In genomic region chr3:101562510-101563209, GRCm38 (mm10) we compare ENCODE assay signal across 10 mouse cellular contexts. TPM values are rescaled to one million over a fixed set of nuclear protein-coding genes. Genes with fewer than 3 reads are reported as not detected.
DNase-seq lines count a peak whose midpoint lies in the region; ATAC-seq and TF ChIP-seq lines count a peak whose summit lies in the region.
"Had no signal": no experiment of that assay in that cellular context is flagged by ENCODE, and none has a peak within 500 bp of the region (broad histone marks: within the 10 kb centered on the region; RNA-seq: fewer than 3 reads in every experiment).

No protein-coding gene starts in this region.

- H3K27me3 ChIP-seq in heart, embryonic 10.5 days (ENCODE audit: insufficient read depth, poor library complexity, severe bottlenecking) = no peaks in the 10 kb centered on the region
- no peaks in the 10 kb centered on the region for H3K27me3 ChIP-seq in neural tube, embryonic 15.5 days (replicated peaks)
- no peaks in the 10 kb centered on the region for H3K27me3 ChIP-seq in heart, postnatal 0 days (ENCODE audit: control insufficient read depth, insufficient read depth, low read length)
- no peaks in the 10 kb centered on the region for H3K27me3 ChIP-seq in stomach, postnatal 0 days (ENCODE audit: control insufficient read depth, insufficient read depth, low read length)

- intact Hi-C loops in heart, postnatal 36 days (cut with DNase I) = no loop called here

- H3K36me3 ChIP-seq in heart, embryonic 10.5 days = no peaks in the 10 kb centered on the region
- no peaks in the 10 kb centered on the region for H3K36me3 ChIP-seq in neural tube, embryonic 15.5 days
- H3K36me3 ChIP-seq in heart, postnatal 0 days (replicated peaks; ENCODE audit: control insufficient read depth, insufficient read depth, low read length) = no peaks in the 10 kb centered on the region
- no peaks in the 10 kb centered on the region for H3K36me3 ChIP-seq in stomach, postnatal 0 days (ENCODE audit: control insufficient read depth, insufficient read depth, low read length)

- no peak for TF ChIP-seq EP300 in heart, postnatal 0 days (IDR thresholded peaks at IDR 0.05; ENCODE audit: low read depth)
- TF ChIP-seq EP300 in stomach, postnatal 0 days (optimal IDR thresholded peaks at IDR 0.05) = no peak

- H3K27ac ChIP-seq in heart, embryonic 10.5 days = peak overlapping the region; percentile 86
- 0 out of 2 replicates have a peak overlapping the region, but pooled peaks have one; percentile 5 for H3K27ac ChIP-seq in neural tube, embryonic 15.5 days (replicated peaks)
- H3K27ac ChIP-seq in heart, postnatal 0 days (ENCODE audit: low read depth) = peak overlapping the region; percentile 70
- peak overlapping the region; percentile 87 for H3K27ac ChIP-seq in stomach, postnatal 0 days (replicated peaks)
- H3K27ac ChIP-seq: left cerebral cortex, adult 2 months had no signal

- no peak overlapping the region for H3K4me3 ChIP-seq in heart, embryonic 10.5 days
- H3K4me3 ChIP-seq in neural tube, embryonic 15.5 days (replicated peaks) = no peak overlapping the region
- no peak overlapping the region for H3K4me3 ChIP-seq in heart, postnatal 0 days (ENCODE audit: low read depth, low read length)
- H3K4me3 ChIP-seq in stomach, postnatal 0 days (ENCODE audit: low read depth, low read length) = no peak overlapping the region
- H3K4me3 ChIP-seq: left cerebral cortex, adult 2 months had no signal

- 25% methylated on average over 10 of the region's 10 CpGs for WGBS in heart, embryonic 10.5 days
- 46% methylated on average over 10 of the region's 10 CpGs for WGBS in neural tube, embryonic 15.5 days
- WGBS in heart, postnatal 0 days = 24% methylated on average over 10 of the region's 10 CpGs
- WGBS in stomach, postnatal 0 days = 34% methylated on average over 10 of the region's 10 CpGs

- H3K4me1 ChIP-seq in heart, embryonic 10.5 days = peaks cover 26% of the 10 kb centered on the region
- peaks cover 7% of the 10 kb centered on the region; the same call in 1 of the 2 replicates for H3K4me1 ChIP-seq in neural tube, embryonic 15.5 days
- H3K4me1 ChIP-seq in heart, postnatal 0 days (ENCODE audit: control insufficient read depth, insufficient read depth) = peaks cover 18% of the 10 kb centered on the region
- H3K4me1 ChIP-seq in stomach, postnatal 0 days (replicated peaks; ENCODE audit: control insufficient read depth, insufficient read depth) = peaks cover 8% of the 10 kb centered on the region

- no peak overlapping the region for H3K4me2 ChIP-seq in neural tube, embryonic 15.5 days
- H3K4me2 ChIP-seq in heart, postnatal 0 days (ENCODE audit: low read depth, low read length) = no peak overlapping the region
- no peak overlapping the region for H3K4me2 ChIP-seq in stomach, postnatal 0 days (replicated peaks; ENCODE audit: low read depth)

- TF ChIP-seq CTCF in heart, postnatal 0 days (IDR thresholded peaks at IDR 0.05; ENCODE audit: low read depth) = no peak
- TF ChIP-seq CTCF in stomach, postnatal 0 days (IDR thresholded peaks at IDR 0.05; ENCODE audit: low read depth) = no peak

- ATAC-seq in neural tube, embryonic 15.5 days (ENCODE audit: low FRiP score) = no peak
- no peak; the same call in 1 of the 2 replicates for ATAC-seq in heart, postnatal 0 days (ENCODE audit: insufficient read depth, low read depth)
- ATAC-seq in stomach, postnatal 0 days (ENCODE audit: low FRiP score, low TSS enrichment) = no peak

- DNase-seq in heart, embryonic 10.5 days (ENCODE audit: low spot score) = peak; percentile 87
- DNase-seq in heart, postnatal 36 days = no peak
- DNase-seq in neural tube, embryonic 10.5 days (ENCODE audit: extremely low spot score, low spot score) = no peak
- no peak for DNase-seq in heart, postnatal 0 days (ENCODE audit: low spot score)
- DNase-seq in stomach, postnatal 0 days (ENCODE audit: low spot score) = peak; percentile 35
- DNase-seq in T-cell, adult 2 months (ENCODE audit: low spot score) = no peak
- DNase-seq in embryo, embryonic 11 days = no peak
- DNase-seq: gastrocnemius, postnatal 36 days had no signal

- H3K9ac ChIP-seq in neural tube, embryonic 15.5 days (replicated peaks) = no peak overlapping the region
- H3K9ac ChIP-seq in heart, postnatal 0 days (replicated peaks; ENCODE audit: low read depth, low read length) = no peak overlapping the region
- no peak overlapping the region for H3K9ac ChIP-seq in stomach, postnatal 0 days (ENCODE audit: low read length)

- no peaks in the 10 kb centered on the region for H3K9me3 ChIP-seq in heart, embryonic 10.5 days
- H3K9me3 ChIP-seq in neural tube, embryonic 15.5 days (replicated peaks) = no peaks in the 10 kb centered on the region
- H3K9me3 ChIP-seq in heart, postnatal 0 days (replicated peaks; ENCODE audit: control insufficient read depth, low read length) = no peaks in the 10 kb centered on the region
- no peaks in the 10 kb centered on the region for H3K9me3 ChIP-seq in stomach, postnatal 0 days (ENCODE audit: control insufficient read depth, low read length)

RNA-seq across cellular contexts. Expression of gene Atp1a1, which starts 41.8 kb away (rescaled TPM):
- polyA plus RNA-seq in heart, embryonic 10.5 days (2016; fragmentation: Nextera tagmentation; extraction: Ambion mirVana) = 164 and 228 TPM in 2 replicates
- total RNA-seq in heart, postnatal 36 days (2021) = 100 to 1,000 TPM; 564 to 643 TPM
- polyA plus RNA-seq in neural tube, embryonic 15.5 days (2015; fragmentation: Nextera tagmentation; extraction: Ambion mirVana) = 77.2 and 88.7 TPM in 2 replicates
- total RNA-seq in heart, postnatal 0 days (2014; rRNA removed; ENCODE audit: low replicate concordance) = 914 and 1,212 TPM in 2 replicates
- polyA plus RNA-seq in heart, postnatal 0 days (2015; fragmentation: Nextera tagmentation; extraction: Ambion mirVana) = 227 and 257 TPM in 2 replicates
- 132 and 138 TPM in 2 replicates for polyA plus RNA-seq in stomach, postnatal 0 days (2015; fragmentation: Nextera tagmentation; extraction: Ambion mirVana)

Comparison
In these comparisons a context has a peak if more than half of its experiments do, and no peak if none do; other contexts are left out.
1. DNase-seq: peak in heart, embryonic 10.5 days (single experiment) and stomach, postnatal 0 days (single experiment); none in heart, postnatal 36 days (0 of 2), neural tube, embryonic 10.5 days (single experiment), heart, postnatal 0 days (single experiment), T-cell, adult 2 months (single experiment) and embryo, embryonic 11 days (single experiment).
2. H3K27ac ChIP-seq: peak in every context shown above with its lines; median percentile 87 in stomach, postnatal 0 days; 86 in heart, embryonic 10.5 days; 70 in heart, postnatal 0 days; 5 in neural tube, embryonic 15.5 days.